Mouse (Mus musculus): ENCODE measurements at regions not wholly inside any gene's neighbourhood (a gene's known extent, or its start where the extent isn't known, plus 50 kb on each side); places are given as distances from the start of the nearest gene placed in this dataset.

DNA sequence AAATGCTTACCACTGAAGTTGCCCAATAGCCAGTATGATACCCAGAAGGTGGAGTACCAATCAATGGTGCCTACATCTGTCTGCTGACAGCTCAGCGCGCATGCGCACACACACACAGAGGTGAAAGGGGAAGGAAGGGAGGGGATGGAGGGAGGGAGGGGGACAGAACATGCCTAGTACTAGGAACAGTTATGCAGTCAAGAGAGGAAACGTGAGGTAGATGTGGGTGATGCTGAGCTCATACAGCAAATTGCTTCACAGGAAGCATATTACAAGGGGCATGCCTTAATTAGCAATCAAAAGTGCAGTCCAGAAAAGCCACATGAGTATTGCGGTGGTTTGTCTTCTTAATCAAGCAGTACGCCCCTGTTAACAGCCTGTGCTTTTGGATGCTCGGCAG is 265.3 kb upstream of the Foxq1 start:
- Histone ChIP-seq H3K79me2 (ENCODE audit: control insufficient read depth, insufficient read depth) (no peaks in the 10 kb centered on the region), H3K4me2 (ENCODE audit: low read depth) (no peak overlapping the region), H3K4me3 (no peak overlapping the region), H3K36me3 (ENCODE audit: control insufficient read depth, insufficient read depth) (no peaks in the 10 kb centered on the region), H3ac (ENCODE audit: control insufficient read depth, insufficient read length) (no peak overlapping the region), H3K27me3 (ENCODE audit: control insufficient read depth, insufficient read depth, insufficient read length) (no peaks in the 10 kb centered on the region)
- TF ChIP-seq CEBPB (IDR thresholded peaks at IDR 0.05; ENCODE audit: insufficient read depth, poor library complexity, severe bottlenecking) (no peak), POLR2A (IDR thresholded peaks at IDR 0.05; ENCODE audit: insufficient read length, low read depth) (no peak), E2F4 (IDR thresholded peaks at IDR 0.05; ENCODE audit: insufficient read depth) (no peak), SRF (IDR thresholded peaks at IDR 0.05; ENCODE audit: control insufficient read depth, insufficient read length, low read depth) (no peak), MYOD1 (IDR thresholded peaks at IDR 0.05; ENCODE audit: control insufficient read depth in 1 of 3, insufficient read length in 2 of 3, low read depth in 2 of 3) (no peak)

DNA sequence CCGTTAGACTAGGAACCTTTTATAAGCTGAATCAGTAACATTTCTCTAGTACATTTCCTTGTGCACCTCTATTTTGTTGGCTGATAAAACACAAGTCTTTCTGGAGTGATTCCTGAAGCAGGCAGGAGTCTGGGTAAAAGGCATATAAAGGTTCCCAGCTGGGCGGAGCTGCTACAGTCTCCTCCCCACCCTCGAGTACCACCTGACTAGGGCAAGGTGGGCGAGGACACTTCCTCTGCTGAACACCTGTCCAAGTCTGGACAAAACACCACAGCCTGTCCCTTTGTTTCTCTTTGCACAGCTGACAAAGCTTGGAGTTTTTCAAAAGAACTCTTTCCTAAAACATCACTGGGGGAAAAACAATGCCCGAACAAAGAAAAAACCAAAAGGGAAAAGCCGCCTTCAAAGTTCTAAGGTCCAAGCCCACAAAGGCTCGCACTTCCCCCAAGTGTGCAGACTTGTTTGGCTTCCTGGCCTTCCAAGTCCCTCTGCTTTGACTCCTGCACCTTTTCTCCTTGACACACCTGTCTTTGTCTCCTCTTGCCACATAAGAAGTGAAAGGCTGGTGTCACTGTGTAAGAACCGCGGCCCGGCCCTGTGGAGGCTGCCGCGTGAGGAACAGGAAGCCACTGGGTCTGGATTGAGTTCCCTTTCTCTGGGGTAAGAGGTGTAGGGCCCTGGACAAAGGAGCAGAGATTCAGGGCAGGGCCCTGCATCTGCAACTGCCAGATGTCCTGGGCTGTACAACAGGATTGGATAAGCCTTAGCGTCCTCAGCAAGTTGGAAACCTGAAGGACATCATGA is 263.1 kb upstream of the Foxq1 start:
- no peak for TF ChIP-seq MAX (IDR thresholded peaks at IDR 0.05; ENCODE audit: low read depth)
- TF ChIP-seq SRF (IDR thresholded peaks at IDR 0.05; ENCODE audit: control insufficient read depth, insufficient read length, low read depth) = no peak
- TF ChIP-seq E2F4 (IDR thresholded peaks at IDR 0.05; ENCODE audit: insufficient read depth) = no peak
- TF ChIP-seq MYOG (IDR thresholded peaks at IDR 0.05; ENCODE audit: control insufficient read depth in 1 of 3, insufficient read depth in 1 of 3, insufficient read length in 2 of 3, low read depth in 2 of 3) = no peak
- no peak for TF ChIP-seq POLR2AphosphoS2 (IDR thresholded peaks at IDR 0.05; ENCODE audit: insufficient read length, low read depth)
- no peak for TF ChIP-seq TCF12 (IDR thresholded peaks at IDR 0.05; ENCODE audit: insufficient read depth, poor library complexity, severe bottlenecking)
- TF ChIP-seq CEBPB (IDR thresholded peaks at IDR 0.05; ENCODE audit: insufficient read depth, poor library complexity, severe bottlenecking) = no peak
- TF ChIP-seq REST (IDR thresholded peaks at IDR 0.05; ENCODE audit: insufficient read depth, insufficient read length) = no peak
- no peak for TF ChIP-seq MYOD1 (IDR thresholded peaks at IDR 0.05; ENCODE audit: control insufficient read depth in 1 of 3, insufficient read length in 2 of 3, low read depth in 2 of 3)
- TF ChIP-seq POLR2A (IDR thresholded peaks at IDR 0.05; ENCODE audit: insufficient read length, low read depth) = no peak
- no peak for TF ChIP-seq TCF3 (IDR thresholded peaks at IDR 0.05; ENCODE audit: insufficient read length, low read depth)
- no peak for TF ChIP-seq USF1 (IDR thresholded peaks at IDR 0.05; ENCODE audit: low read depth)
- H3K79me2 ChIP-seq (ENCODE audit: control insufficient read depth, insufficient read depth) = no peaks in the 10 kb centered on the region
- no peak overlapping the region for H3ac ChIP-seq (ENCODE audit: control insufficient read depth, insufficient read length)
- H3K4me3 ChIP-seq = no peak overlapping the region
- H3K36me3 ChIP-seq (ENCODE audit: control insufficient read depth, insufficient read depth) = no peaks in the 10 kb centered on the region
- no peak overlapping the region for H3K4me2 ChIP-seq (ENCODE audit: low read depth)
- H3K27me3 ChIP-seq (ENCODE audit: control insufficient read depth, insufficient read depth, insufficient read length) = no peaks in the 10 kb centered on the region

DNA sequence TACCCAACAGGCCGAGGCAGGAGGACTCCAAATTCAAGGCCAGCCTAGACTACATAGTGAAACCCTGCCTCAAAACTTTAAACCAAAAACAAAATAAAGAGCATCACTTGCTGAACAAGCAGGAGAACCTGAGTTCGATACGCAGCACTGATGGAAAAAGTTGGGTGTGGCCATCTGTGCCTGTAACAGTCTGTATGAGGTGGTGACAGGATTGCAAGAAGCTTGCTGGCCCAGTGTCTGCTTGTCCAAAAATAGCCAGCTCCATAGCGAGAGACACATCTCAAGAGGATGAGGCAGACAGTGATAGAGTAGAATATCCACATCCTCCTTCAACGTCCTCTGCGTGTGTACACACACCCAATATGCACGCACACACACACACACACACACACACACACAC is 261.9 kb upstream of the Foxq1 start:
- Histone ChIP-seq H3K36me3 (ENCODE audit: control insufficient read depth, insufficient read depth) (no peaks in the 10 kb centered on the region), H3K79me2 (ENCODE audit: control insufficient read depth, insufficient read depth) (no peaks in the 10 kb centered on the region), H3K4me3 (no peak overlapping the region), H3ac (ENCODE audit: control insufficient read depth, insufficient read length) (no peak overlapping the region), H3K4me2 (ENCODE audit: low read depth) (no peak overlapping the region), H3K27me3 (ENCODE audit: control insufficient read depth, insufficient read depth, insufficient read length) (no peaks in the 10 kb centered on the region)
- TF ChIP-seq TCF12 (IDR thresholded peaks at IDR 0.05; ENCODE audit: insufficient read depth, poor library complexity, severe bottlenecking) (no peak), SRF (IDR thresholded peaks at IDR 0.05; ENCODE audit: control insufficient read depth, insufficient read length, low read depth) (no peak), POLR2A (IDR thresholded peaks at IDR 0.05; ENCODE audit: insufficient read length, low read depth) (no peak), REST (IDR thresholded peaks at IDR 0.05; ENCODE audit: insufficient read depth, insufficient read length) (no peak), CEBPB (IDR thresholded peaks at IDR 0.05; ENCODE audit: insufficient read depth, poor library complexity, severe bottlenecking) (no peak), TCF3 (IDR thresholded peaks at IDR 0.05; ENCODE audit: insufficient read length, low read depth) (no peak), USF1 (IDR thresholded peaks at IDR 0.05; ENCODE audit: low read depth) (no peak), E2F4 (IDR thresholded peaks at IDR 0.05; ENCODE audit: insufficient read depth) (no peak), MYOD1 (IDR thresholded peaks at IDR 0.05; ENCODE audit: control insufficient read depth in 1 of 3, insufficient read length in 2 of 3, low read depth in 2 of 3) (no peak)

DNA sequence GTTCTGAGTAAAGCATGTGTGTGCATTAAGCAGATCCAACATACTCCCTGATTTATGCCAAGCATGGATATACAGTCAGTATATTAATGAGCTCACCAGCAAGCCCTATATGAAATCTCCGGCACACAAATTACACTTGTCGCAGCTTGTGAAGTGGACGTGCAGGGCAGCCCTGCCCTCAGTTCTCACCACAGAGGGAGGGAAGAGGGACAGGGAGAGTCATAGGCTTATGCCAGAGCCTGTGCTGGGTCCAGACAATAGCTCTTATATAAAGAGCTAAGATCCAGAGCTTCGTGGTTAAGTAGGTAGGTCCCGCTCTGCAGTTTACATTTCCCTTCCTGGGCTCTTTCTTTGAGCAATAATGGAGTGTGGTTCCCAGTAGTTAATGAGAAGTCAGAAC is 252.7 kb upstream of the Foxq1 start:
- H3ac ChIP-seq (ENCODE audit: control insufficient read depth, insufficient read length) = no peak overlapping the region
- no peaks in the 10 kb centered on the region for H3K79me2 ChIP-seq (ENCODE audit: control insufficient read depth, insufficient read depth)
- H3K27me3 ChIP-seq (ENCODE audit: control insufficient read depth, insufficient read depth, insufficient read length) = no peaks in the 10 kb centered on the region
- TF ChIP-seq TCF3 (IDR thresholded peaks at IDR 0.05; ENCODE audit: insufficient read length, low read depth) (no peak), USF1 (IDR thresholded peaks at IDR 0.05; ENCODE audit: low read depth) (no peak), E2F4 (IDR thresholded peaks at IDR 0.05; ENCODE audit: insufficient read depth) (no peak), POLR2AphosphoS2 (IDR thresholded peaks at IDR 0.05; ENCODE audit: insufficient read length, low read depth) (no peak), MAX (IDR thresholded peaks at IDR 0.05; ENCODE audit: low read depth) (no peak)
- H3K36me3 ChIP-seq (ENCODE audit: control insufficient read depth, insufficient read depth) = no peaks in the 10 kb centered on the region
- no peak overlapping the region for H3K4me3 ChIP-seq
- H3K4me2 ChIP-seq (ENCODE audit: low read depth) = no peak overlapping the region

DNA sequence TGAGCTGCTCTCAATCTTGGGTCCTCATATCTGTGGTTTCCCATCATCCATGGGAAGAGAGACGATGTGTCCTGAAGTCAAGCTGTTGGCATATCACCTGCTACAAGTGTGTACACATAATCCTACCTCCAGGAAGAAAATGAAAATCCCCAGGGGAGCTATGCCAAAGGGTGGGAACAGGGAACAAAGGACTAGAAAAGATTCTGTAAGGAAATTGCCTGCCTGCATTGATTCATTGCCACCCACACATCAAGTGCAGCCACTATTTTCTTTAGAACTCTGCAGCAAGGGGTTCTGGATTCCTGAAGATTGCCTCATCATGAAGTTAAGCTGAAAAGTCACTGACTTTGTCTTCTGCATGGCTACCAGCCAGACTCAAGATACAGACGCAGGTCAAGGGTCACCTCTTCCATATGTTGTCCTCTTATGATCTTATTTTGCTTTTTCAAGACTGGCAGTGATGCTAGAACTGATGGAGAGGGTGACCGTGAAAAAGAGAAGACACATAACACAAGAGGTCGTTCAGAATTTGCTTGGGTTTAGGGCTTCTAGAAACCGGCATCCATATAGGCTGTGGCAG is 251.6 kb upstream of the Foxq1 start:
- Histone ChIP-seq H3K4me3 (no peak overlapping the region), H3K27me3 (ENCODE audit: control insufficient read depth, insufficient read depth, insufficient read length) (no peaks in the 10 kb centered on the region), H3K4me2 (ENCODE audit: low read depth) (no peak overlapping the region), H3K79me2 (ENCODE audit: control insufficient read depth, insufficient read depth) (no peaks in the 10 kb centered on the region), H3ac (ENCODE audit: control insufficient read depth, insufficient read length) (no peak overlapping the region), H3K36me3 (ENCODE audit: control insufficient read depth, insufficient read depth) (no peaks in the 10 kb centered on the region)
- TF ChIP-seq REST (IDR thresholded peaks at IDR 0.05; ENCODE audit: insufficient read depth, insufficient read length) (no peak), CEBPB (IDR thresholded peaks at IDR 0.05; ENCODE audit: insufficient read depth, poor library complexity, severe bottlenecking) (no peak), MAX (IDR thresholded peaks at IDR 0.05; ENCODE audit: low read depth) (no peak), POLR2A (IDR thresholded peaks at IDR 0.05; ENCODE audit: insufficient read length, low read depth) (no peak), E2F4 (IDR thresholded peaks at IDR 0.05; ENCODE audit: insufficient read depth) (no peak), MYOG (IDR thresholded peaks at IDR 0.05; ENCODE audit: control insufficient read depth in 1 of 3, insufficient read depth in 1 of 3, insufficient read length in 2 of 3, low read depth in 2 of 3) (no peak), USF1 (IDR thresholded peaks at IDR 0.05; ENCODE audit: low read depth) (no peak), TCF12 (IDR thresholded peaks at IDR 0.05; ENCODE audit: insufficient read depth, poor library complexity, severe bottlenecking) (no peak), MYOD1 (IDR thresholded peaks at IDR 0.05; ENCODE audit: control insufficient read depth in 1 of 3, insufficient read length in 2 of 3, low read depth in 2 of 3) (no peak), POLR2AphosphoS2 (IDR thresholded peaks at IDR 0.05; ENCODE audit: insufficient read length, low read depth) (no peak), SRF (IDR thresholded peaks at IDR 0.05; ENCODE audit: control insufficient read depth, insufficient read length, low read depth) (no peak)

All from myocyte (in vitro differentiated cells).